Comparison of ENCODE assay signal across 12 mouse cellular contexts in genomic region chr15:86221369-86221768, GRCm38 (mm10).
"Had no signal": no experiment of that assay in that cellular context is flagged by ENCODE, and none has a peak within 500 bp of the region (broad histone marks: within the 10 kb centered on the region; RNA-seq: fewer than 3 reads in every experiment).

No protein-coding gene starts in this region.

- H3K27me3 ChIP-seq: kidney, embryonic 15.5 days; liver, embryonic 13.5 days had no signal

- DNase-seq: kidney, adult 8-10 months; kidney, postnatal 14 days; layer of hippocampus, adult 9-11 months; layer of hippocampus, postnatal 36 days; liver, embryonic 13.5 days; lung, embryonic 14.5 days; lung, postnatal 36 days; midbrain, embryonic 14.5 days; thymus, adult 18-20 months; thymus, postnatal 36 days had no signal

- H3K9ac ChIP-seq: kidney, embryonic 15.5 days; liver, embryonic 13.5 days; lung, embryonic 14.5 days had no signal

- H3K4me3 ChIP-seq: kidney, embryonic 15.5 days; left cerebral cortex, adult 2 months; liver, embryonic 13.5 days had no signal

- H3K27ac ChIP-seq: kidney, embryonic 15.5 days; liver, embryonic 13.5 days had no signal
